9 mouse cellular contexts compared by ENCODE assay signal in genomic region chr11:75462253-75462783, GRCm38 (mm10). TPM values are rescaled to one million over a fixed set of nuclear protein-coding genes. Genes with fewer than 3 reads are reported as not detected.
DNase-seq lines count a peak whose midpoint lies in the region; ATAC-seq and TF ChIP-seq lines count a peak whose summit lies in the region.
"Had no signal": no experiment of that assay in that cellular context is flagged by ENCODE, and none has a peak within 500 bp of the region (broad histone marks: within the 10 kb centered on the region; RNA-seq: fewer than 3 reads in every experiment).

No protein-coding gene starts in this region.

- peak overlapping the region; percentile 94 for H3K4me2 ChIP-seq in hindbrain, embryonic 15.5 days
- H3K4me2 ChIP-seq in midbrain, embryonic 15.5 days: peak overlapping the region; percentile 95
- H3K4me2 ChIP-seq in stomach, embryonic 16.5 days (ENCODE audit: low read depth, low read length): peak overlapping the region; percentile 99

- H3K36me3 ChIP-seq in hindbrain, embryonic 15.5 days: peaks cover 22% of the 10 kb centered on the region
- peaks cover 12% of the 10 kb centered on the region for H3K36me3 ChIP-seq in midbrain, embryonic 15.5 days (replicated peaks)
- H3K36me3 ChIP-seq in stomach, embryonic 16.5 days (ENCODE audit: control insufficient read depth, insufficient read depth, low read length): 0 out of 2 replicates have a peak, but pooled peaks cover 5% of the 10 kb centered on the region

- WGBS in hindbrain, embryonic 15.5 days: 4% methylated on average over 13 of the region's 16 CpGs
- 6% methylated on average over 15 of the region's 16 CpGs for WGBS in midbrain, embryonic 15.5 days
- 3% methylated on average over 16 of the region's 16 CpGs for WGBS in stomach, embryonic 16.5 days

- TF ChIP-seq CTCF in gastrocnemius, adult 2 months (IDR thresholded peaks at IDR 0.05): no peak

- peak overlapping the region; percentile 100 for H3K27ac ChIP-seq in gastrocnemius, adult 2 months
- peak overlapping the region; percentile 75; the same call in 1 of the 2 replicates for H3K27ac ChIP-seq in hindbrain, embryonic 15.5 days (replicated peaks)
- no peak overlapping the region for H3K27ac ChIP-seq in midbrain, embryonic 15.5 days
- H3K27ac ChIP-seq in stomach, embryonic 16.5 days (ENCODE audit: low read length): peak overlapping the region; percentile 92

- no peak for ATAC-seq in cerebellum, adult (ENCODE audit: insufficient number of reproducible peaks, low FRiP score, low TSS enrichment)
- no peak for ATAC-seq in hindbrain, embryonic 15.5 days (ENCODE audit: low FRiP score, low read depth)
- ATAC-seq in midbrain, embryonic 15.5 days (replicated peaks): no peak
- ATAC-seq in stomach, embryonic 16.5 days (ENCODE audit: insufficient read depth, low FRiP score): peak; percentile 20; the same call in 1 of the 2 replicates

- no peaks in the 10 kb centered on the region for H3K9me3 ChIP-seq in hindbrain, embryonic 15.5 days
- H3K9me3 ChIP-seq in midbrain, embryonic 15.5 days: no peaks in the 10 kb centered on the region
- no peaks in the 10 kb centered on the region for H3K9me3 ChIP-seq in stomach, embryonic 16.5 days (replicated peaks; ENCODE audit: control insufficient read depth, low read length)

- peak overlapping the region; percentile 87 for H3K4me3 ChIP-seq in gastrocnemius, adult 2 months
- H3K4me3 ChIP-seq in hindbrain, embryonic 15.5 days: peak overlapping the region; percentile 80
- peak overlapping the region; percentile 78 for H3K4me3 ChIP-seq in midbrain, embryonic 15.5 days
- peak overlapping the region; percentile 91 for H3K4me3 ChIP-seq in stomach, embryonic 16.5 days (replicated peaks; ENCODE audit: low read length)

- intact Hi-C loops in gastrocnemius, adult 2 months (cut with DNase I): loop anchor here (2.0 to 5.0 kb wide), 2 partner anchors 48 to 105 kb away; partner anchors contain the start of gene Rilp

- DNase-seq in cerebellum, adult 11 months: peak; percentile 66
- peak; percentile 78 for DNase-seq in cerebellum, adult 9-10 months
- peak; percentile 97 for DNase-seq in gastrocnemius, adult 2 months
- peak; percentile 90 for DNase-seq in liver

- peaks cover 24% of the 10 kb centered on the region for H3K4me1 ChIP-seq in hindbrain, embryonic 15.5 days (replicated peaks)
- H3K4me1 ChIP-seq in midbrain, embryonic 15.5 days: peaks cover 30% of the 10 kb centered on the region
- H3K4me1 ChIP-seq in stomach, embryonic 16.5 days (ENCODE audit: control insufficient read depth, insufficient read depth, low read length): peaks cover 29% of the 10 kb centered on the region

- H3K9ac ChIP-seq in hindbrain, embryonic 15.5 days: peak overlapping the region; percentile 69
- peak overlapping the region; percentile 64 for H3K9ac ChIP-seq in midbrain, embryonic 15.5 days
- H3K9ac ChIP-seq in stomach, embryonic 16.5 days (ENCODE audit: low read length): peak overlapping the region; percentile 83

- no peaks in the 10 kb centered on the region for H3K27me3 ChIP-seq in hindbrain, embryonic 15.5 days
- 0 out of 2 replicates have a peak, but pooled peaks cover 6% of the 10 kb centered on the region for H3K27me3 ChIP-seq in midbrain, embryonic 15.5 days (replicated peaks)
- H3K27me3 ChIP-seq in stomach, embryonic 16.5 days (ENCODE audit: control insufficient read depth, insufficient read depth, low read length): no peaks in the 10 kb centered on the region

RNA-seq across cellular contexts. Expression of gene Tlcd2, which starts 0.8 kb away (rescaled TPM):
- 1 to 10 TPM; 2.6 to 3.1 TPM for total RNA-seq in gastrocnemius, adult 2 months (2021)
- polyA plus RNA-seq in hindbrain, embryonic 15.5 days (2015; fragmentation: Nextera tagmentation; extraction: Ambion mirVana): 2.8 and 3.1 TPM in 2 replicates
- polyA plus RNA-seq in midbrain, embryonic 15.5 days (2015; fragmentation: Nextera tagmentation; extraction: Ambion mirVana): 2.2 and 2.8 TPM in 2 replicates
- 22.7 and 22.9 TPM in 2 replicates for polyA plus RNA-seq in stomach, embryonic 16.5 days (2015; fragmentation: Nextera tagmentation; extraction: Ambion mirVana)

RNA-seq across cellular contexts. Expression of gene Wdr81, which starts 7.8 kb away (rescaled TPM):
- total RNA-seq in gastrocnemius, adult 2 months (2021): 1 to 10 TPM; 4.9 to 6.4 TPM
- 7.6 and 7.9 TPM in 2 replicates for polyA plus RNA-seq in hindbrain, embryonic 15.5 days (2015; fragmentation: Nextera tagmentation; extraction: Ambion mirVana)
- 8.4 and 8.7 TPM in 2 replicates for polyA plus RNA-seq in midbrain, embryonic 15.5 days (2015; fragmentation: Nextera tagmentation; extraction: Ambion mirVana)
- polyA plus RNA-seq in stomach, embryonic 16.5 days (2015; fragmentation: Nextera tagmentation; extraction: Ambion mirVana): 6.8 and 7.0 TPM in 2 replicates

RNA-seq across cellular contexts. Expression of gene Serpinf2, which starts 22.9 kb away (rescaled TPM):
- total RNA-seq in gastrocnemius, adult 2 months (2021): not detected
- polyA plus RNA-seq in hindbrain, embryonic 15.5 days (2015; fragmentation: Nextera tagmentation; extraction: Ambion mirVana): 0.26 TPM in 1 of 2 replicates, not detected in the other
- polyA plus RNA-seq in midbrain, embryonic 15.5 days (2015; fragmentation: Nextera tagmentation; extraction: Ambion mirVana): 0.37 TPM in 1 of 2 replicates, not detected in the other
- polyA plus RNA-seq in stomach, embryonic 16.5 days (2015; fragmentation: Nextera tagmentation; extraction: Ambion mirVana): 65.3 and 68.3 TPM in 2 replicates
- total RNA-seq: left cerebral cortex, postnatal 25 days had no signal

RNA-seq across cellular contexts. Expression of gene Prpf8, which starts 24.3 kb away (rescaled TPM):
- total RNA-seq in gastrocnemius, adult 2 months (2021): 10 to 100 TPM; 69.3 to 76.7 TPM
- polyA plus RNA-seq in hindbrain, embryonic 15.5 days (2015; fragmentation: Nextera tagmentation; extraction: Ambion mirVana): 51.2 and 54.6 TPM in 2 replicates
- polyA plus RNA-seq in midbrain, embryonic 15.5 days (2015; fragmentation: Nextera tagmentation; extraction: Ambion mirVana): 54.8 and 56.4 TPM in 2 replicates
- polyA plus RNA-seq in stomach, embryonic 16.5 days (2015; fragmentation: Nextera tagmentation; extraction: Ambion mirVana): 42.4 and 43.8 TPM in 2 replicates

RNA-seq across cellular contexts. Expression of gene Serpinf1, which starts 39.8 kb away (rescaled TPM):
- total RNA-seq in gastrocnemius, adult 2 months (2021): 100 to 1,000 TPM in 1 of 2 experiments, 10 to 100 TPM in 1; 55.5 to 168 TPM
- 42.6 and 44.6 TPM in 2 replicates for polyA plus RNA-seq in hindbrain, embryonic 15.5 days (2015; fragmentation: Nextera tagmentation; extraction: Ambion mirVana)
- 29.8 and 42.7 TPM in 2 replicates for polyA plus RNA-seq in midbrain, embryonic 15.5 days (2015; fragmentation: Nextera tagmentation; extraction: Ambion mirVana)
- 60.2 and 72.8 TPM in 2 replicates for polyA plus RNA-seq in stomach, embryonic 16.5 days (2015; fragmentation: Nextera tagmentation; extraction: Ambion mirVana)

Comparison
In these comparisons a context has a peak if more than half of its experiments do, and no peak if none do; other contexts are left out.
1. RNA of gene Serpinf2, which starts 22.9 kb away (polyA plus RNA-seq): 65.3 to 68.3 TPM in stomach, embryonic 16.5 days; 0.26 TPM in hindbrain, embryonic 15.5 days and 0.37 TPM in midbrain, embryonic 15.5 days; every median in the first group is over 10 times any median in the second.
2. Peak in every context shown above with its lines, with median percentiles within 50 percentile points of each other: DNase-seq, H3K4me3 ChIP-seq, H3K4me2 ChIP-seq and H3K9ac ChIP-seq.